Mouse (Mus musculus): ENCODE data around the gene Has1. TPM values are rescaled to one million over a fixed set of nuclear protein-coding genes. Genes with fewer than 3 reads are reported as not detected.

The Has1 gene
- total RNA-seq, 1 experiment, result 0.22 TPM

DNA sequence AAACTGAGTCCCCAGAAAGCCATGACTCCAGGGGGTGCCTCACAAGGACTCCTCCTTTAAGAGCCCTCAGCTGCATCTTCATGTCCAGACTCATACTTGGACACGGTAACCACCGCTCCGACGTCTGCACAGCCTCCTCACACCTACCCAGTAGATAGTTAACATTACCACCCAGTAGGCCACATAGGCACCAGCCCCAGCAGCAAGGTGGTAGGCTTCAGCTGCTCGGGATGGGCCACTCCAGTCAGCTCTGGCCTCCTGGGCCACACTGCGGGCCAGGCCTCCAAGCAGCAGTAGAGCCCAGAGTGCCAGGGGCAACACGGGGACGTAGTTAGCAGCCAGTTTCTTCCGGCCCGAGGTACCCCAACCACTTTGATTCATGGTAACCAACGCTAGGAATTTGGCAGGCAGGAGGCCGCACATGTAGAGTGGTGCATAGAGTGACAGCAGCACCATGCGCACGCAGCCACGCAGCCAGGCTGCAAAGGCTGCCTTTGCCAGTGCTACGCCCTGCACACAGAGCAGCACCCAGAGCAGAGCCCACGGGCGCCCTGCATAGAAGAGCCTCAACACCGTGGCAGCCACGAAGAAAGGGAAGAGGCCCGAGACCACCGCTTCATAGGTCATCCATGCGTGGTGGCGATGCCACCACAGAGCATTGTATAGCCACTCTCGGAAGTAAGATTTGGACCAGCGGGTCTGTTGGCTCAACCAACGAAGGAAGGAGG, 11.3 kb downstream of the Has1 start:
- TF ChIP-seq CHD2 (IDR thresholded peaks at IDR 0.05; ENCODE audit: low read depth, low read length), result no peak
- TF ChIP-seq MAFK (IDR thresholded peaks at IDR 0.05; ENCODE audit: insufficient read depth, low read depth, low read length), result no peak
- no peak for TF ChIP-seq ZNF384 (IDR thresholded peaks at IDR 0.05; ENCODE audit: low read depth, low read length)
- no peak for TF ChIP-seq HCFC1 (IDR thresholded peaks at IDR 0.05; ENCODE audit: borderline replicate concordance, insufficient read depth, low read length)
- no peak for TF ChIP-seq ZC3H11A (IDR thresholded peaks at IDR 0.05; ENCODE audit: borderline replicate concordance, low read depth, low read length)
- no peak overlapping the region for H3K27ac ChIP-seq (ENCODE audit: insufficient read depth, low read depth, low read length, poor library complexity, severe bottlenecking)
- DNase-seq (ENCODE audit: low read depth, low spot score), result no peak
- peak overlapping the region; percentile 22 to 35; a peak in 3 of 4 replicates for H3K4me3 ChIP-seq (ENCODE audit: insufficient read depth in 1 of 2, low read depth in 1 of 2, low read length in 2 of 2, poor library complexity in 1 of 2, severe bottlenecking in 1 of 2)
- H3K9me3 ChIP-seq (ENCODE audit: control insufficient read depth, insufficient read depth, low read depth, low read length), result no peaks in the 10 kb centered on the region
- H3K9ac ChIP-seq (ENCODE audit: insufficient read depth, low read depth, low read length, poor library complexity, severe bottlenecking), result no peak overlapping the region
- peaks cover 3% of the 10 kb centered on the region; the same call in 1 of the 2 replicates for H3K36me3 ChIP-seq (ENCODE audit: control insufficient read depth, insufficient read depth, low read length, poor library complexity, severe bottlenecking)
- in situ Hi-C loops (cut with MboI; ENCODE audit: low sequenced_read_pairs in 2 of 2, unreplicated experiment in 2 of 2), result no loop called here
- peaks cover 0 to 5% of the 10 kb centered on the region in 2 experiments; a peak in 2 of 4 replicates for H3K4me1 ChIP-seq (ENCODE audit: control insufficient read depth in 2 of 2, insufficient read depth in 2 of 2, low read length in 2 of 2, poor library complexity in 1 of 2)

GRCm38 (mm10) chr17:17840796-17841195, 14.2 kb downstream of the Has1 start:
- in situ Hi-C loops (cut with MboI; ENCODE audit: low sequenced_read_pairs in 2 of 2, unreplicated experiment in 2 of 2), result no loop called here
- H3K36me3 ChIP-seq (ENCODE audit: control insufficient read depth, insufficient read depth, low read length, poor library complexity, severe bottlenecking), result peaks cover 3% of the 10 kb centered on the region; the same call in 1 of the 2 replicates

GRCm38 (mm10) chr17:17839276-17839675, 15.7 kb downstream of the Has1 start:
- peaks cover 3% of the 10 kb centered on the region; the same call in 1 of the 2 replicates for H3K36me3 ChIP-seq (ENCODE audit: control insufficient read depth, insufficient read depth, low read length, poor library complexity, severe bottlenecking)
- DNase-seq (ENCODE audit: low read depth, low spot score), result no peak
- in situ Hi-C loops (cut with MboI; ENCODE audit: low sequenced_read_pairs in 2 of 2, unreplicated experiment in 2 of 2), result no loop called here
- H3K4me3 ChIP-seq (ENCODE audit: insufficient read depth in 1 of 2, low read depth in 1 of 2, low read length in 2 of 2, poor library complexity in 1 of 2, severe bottlenecking in 1 of 2), result peak overlapping the region in 1 of 2 experiments; percentile 73; a peak in 1 of 4 replicates
- H3K27ac ChIP-seq (ENCODE audit: insufficient read depth, low read depth, low read length, poor library complexity, severe bottlenecking), result no peak overlapping the region; the same call in 1 of the 2 replicates
- H3K9ac ChIP-seq (ENCODE audit: insufficient read depth, low read depth, low read length, poor library complexity, severe bottlenecking), result no peak overlapping the region
- no peak for TF ChIP-seq CHD2 (IDR thresholded peaks at IDR 0.05; ENCODE audit: low read depth, low read length)
- TF ChIP-seq HCFC1 (IDR thresholded peaks at IDR 0.05; ENCODE audit: borderline replicate concordance, insufficient read depth, low read length), result no peak
- TF ChIP-seq ZNF384 (IDR thresholded peaks at IDR 0.05; ENCODE audit: low read depth, low read length), result no peak
- no peak for TF ChIP-seq ZC3H11A (IDR thresholded peaks at IDR 0.05; ENCODE audit: borderline replicate concordance, low read depth, low read length)
- no peak for TF ChIP-seq MAFK (IDR thresholded peaks at IDR 0.05; ENCODE audit: insufficient read depth, low read depth, low read length)
- H3K9me3 ChIP-seq (ENCODE audit: control insufficient read depth, insufficient read depth, low read depth, low read length), result no peaks in the 10 kb centered on the region
- H3K4me1 ChIP-seq (ENCODE audit: control insufficient read depth in 2 of 2, insufficient read depth in 2 of 2, low read length in 2 of 2, poor library complexity in 1 of 2), result peaks cover 0 to 8% of the 10 kb centered on the region in 2 experiments; a peak in 3 of 4 replicates

More at GRCm38 (mm10) chr17:17840796-17841195, 14.2 kb downstream of the Has1 start:
- Histone ChIP-seq H3K27ac (ENCODE audit: insufficient read depth, low read depth, low read length, poor library complexity, severe bottlenecking) (no peak overlapping the region), H3K9ac (ENCODE audit: insufficient read depth, low read depth, low read length, poor library complexity, severe bottlenecking) (no peak overlapping the region), H3K4me3 (ENCODE audit: insufficient read depth in 1 of 2, low read depth in 1 of 2, low read length in 2 of 2, poor library complexity in 1 of 2, severe bottlenecking in 1 of 2) (no peak overlapping the region), H3K9me3 (ENCODE audit: control insufficient read depth, insufficient read depth, low read depth, low read length) (no peaks in the 10 kb centered on the region), H3K4me1 (ENCODE audit: control insufficient read depth in 2 of 2, insufficient read depth in 2 of 2, low read length in 2 of 2, poor library complexity in 1 of 2) (peaks cover 0 to 5% of the 10 kb centered on the region in 2 experiments; a peak in 2 of 4 replicates)
- TF ChIP-seq ZC3H11A (IDR thresholded peaks at IDR 0.05; ENCODE audit: borderline replicate concordance, low read depth, low read length), result no peak
- TF ChIP-seq HCFC1 (IDR thresholded peaks at IDR 0.05; ENCODE audit: borderline replicate concordance, insufficient read depth, low read length), result no peak
- no peak for TF ChIP-seq MAFK (IDR thresholded peaks at IDR 0.05; ENCODE audit: insufficient read depth, low read depth, low read length)
- DNase-seq (ENCODE audit: low read depth, low spot score), result no peak

DNA sequence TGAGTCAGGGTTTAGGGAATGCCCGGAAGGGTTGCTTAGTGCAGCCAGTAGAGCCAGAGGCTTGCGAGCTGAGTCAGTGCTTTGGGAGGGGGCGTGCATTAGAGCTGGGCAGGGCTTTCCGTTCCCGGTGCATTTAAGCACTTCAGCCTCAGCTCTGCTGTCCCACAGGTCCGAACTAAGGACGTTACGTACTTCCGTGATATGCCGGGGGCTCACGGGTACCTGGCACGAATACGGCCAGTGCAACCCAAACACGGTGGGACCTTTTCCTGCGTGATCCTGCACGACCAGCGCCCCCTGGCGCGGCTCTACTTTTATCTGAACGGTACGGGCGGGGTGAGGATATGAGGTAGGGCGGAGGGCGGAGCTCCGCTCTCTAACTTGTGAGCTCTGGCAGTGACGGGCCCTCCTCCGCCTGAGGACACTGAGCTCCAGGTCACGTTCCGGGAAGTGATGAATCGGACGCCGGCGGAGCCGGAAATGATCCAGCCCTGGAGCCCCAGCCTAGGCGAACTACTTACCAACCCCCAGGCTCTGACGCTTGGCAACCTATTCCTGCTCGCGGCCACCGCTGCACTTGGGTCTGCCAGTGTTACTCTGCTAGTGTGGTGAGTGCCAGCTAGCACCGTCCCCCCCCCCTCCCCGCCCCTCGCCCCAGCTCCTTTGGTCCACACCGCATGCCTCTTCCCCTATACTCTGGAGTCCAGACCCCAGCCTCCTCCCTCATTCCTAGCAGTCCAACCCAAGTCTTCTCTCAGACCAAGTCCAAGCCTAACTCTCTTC, 16.9 kb downstream of the Has1 start:
- peak overlapping the region; percentile 80 for H3K9ac ChIP-seq (ENCODE audit: insufficient read depth, low read depth, low read length, poor library complexity, severe bottlenecking)
- H3K4me1 ChIP-seq (ENCODE audit: control insufficient read depth in 2 of 2, insufficient read depth in 2 of 2, low read length in 2 of 2, poor library complexity in 1 of 2), result peaks cover 0 to 9% of the 10 kb centered on the region in 2 experiments; a peak in 3 of 4 replicates
- peak overlapping the region; percentile 73 to 85 for H3K4me3 ChIP-seq (ENCODE audit: insufficient read depth in 1 of 2, low read depth in 1 of 2, low read length in 2 of 2, poor library complexity in 1 of 2, severe bottlenecking in 1 of 2)
- in situ Hi-C loops (cut with MboI; ENCODE audit: low sequenced_read_pairs in 2 of 2, unreplicated experiment in 2 of 2), result no loop called here
- H3K27ac ChIP-seq (ENCODE audit: insufficient read depth, low read depth, low read length, poor library complexity, severe bottlenecking), result peak overlapping the region; percentile 90
- TF ChIP-seq CHD2 (IDR thresholded peaks at IDR 0.05; ENCODE audit: low read depth, low read length) (no peak), HCFC1 (IDR thresholded peaks at IDR 0.05; ENCODE audit: borderline replicate concordance, insufficient read depth, low read length) (peak; percentile 63; the same call in 1 of the 2 replicates), ZC3H11A (IDR thresholded peaks at IDR 0.05; ENCODE audit: borderline replicate concordance, low read depth, low read length) (no peak), MAFK (IDR thresholded peaks at IDR 0.05; ENCODE audit: insufficient read depth, low read depth, low read length) (peak; percentile 82), ZNF384 (IDR thresholded peaks at IDR 0.05; ENCODE audit: low read depth, low read length) (no peak)
- H3K9me3 ChIP-seq (ENCODE audit: control insufficient read depth, insufficient read depth, low read depth, low read length), result no peaks in the 10 kb centered on the region
- peak; percentile 97 for DNase-seq (ENCODE audit: low read depth, low spot score)
- peaks cover 3% of the 10 kb centered on the region for H3K36me3 ChIP-seq (ENCODE audit: control insufficient read depth, insufficient read depth, low read length, poor library complexity, severe bottlenecking)
